Mouse (Mus musculus) midbrain, embryonic 12.5 days (tissue): ENCODE measurements around the gene Gm28308. TPM values are rescaled to one million over a fixed set of nuclear protein-coding genes. Genes with fewer than 3 reads are reported as not detected.

Experiments
- ATAC-seq: fragments of 200-750 bp; cut with Nextera tagmentation; 2 replicates; pipeline ENCODE4 v1.8.0; 2017; ENCODE audit warnings: low read depth, moderate TSS enrichment, moderate library complexity; ENCODE audit not compliant: low FRiP score
- H3K27ac ChIP-seq: fragments of 300-500 bp; sonication (generic); replicated peaks from 2 replicates; pipeline ENCODE4 v1.5.1; 2016; ENCODE audit warnings: mild to moderate bottlenecking
- H3K27me3 ChIP-seq: fragments of 300-500 bp; sonication (generic); 2 replicates; pipeline ENCODE4 v1.6.1; 2016; ENCODE audit warnings: mild to moderate bottlenecking
- H3K36me3 ChIP-seq: fragments of 300-500 bp; sonication (generic); 2 replicates; pipeline ENCODE4 v1.6.1; 2016
- H3K4me1 ChIP-seq: fragments of 300-500 bp; sonication (generic); 2 replicates; pipeline ENCODE4 v1.6.1; 2016
- H3K4me2 ChIP-seq: fragments of 300-500 bp; sonication (generic); replicated peaks from 2 replicates; pipeline ENCODE4 v1.6.1; 2016; ENCODE audit warnings: mild to moderate bottlenecking, moderate library complexity
- H3K4me3 ChIP-seq: fragments of 300-500 bp; sonication (generic); 2 replicates; pipeline ENCODE4 v1.5.1; 2016; ENCODE audit warnings: mild to moderate bottlenecking
- H3K9ac ChIP-seq: fragments of 300-500 bp; sonication (generic); replicated peaks from 2 replicates; pipeline ENCODE4 v1.6.1; 2016; ENCODE audit warnings: mild to moderate bottlenecking, moderate library complexity
- H3K9me3 ChIP-seq: fragments of 300-500 bp; sonication (generic); 2 replicates; pipeline ENCODE4 v1.6.1; 2016; ENCODE audit warnings: mild to moderate bottlenecking
- WGBS: fragments of 180-500 bp; shearing (Covaris S2); methylation state at CpG from one replicate; pipeline ENCODE4 v1.1.7; 2016; 5-methylcytosine and 5-hydroxymethylcytosine counted together
- microRNA counts: library from miRNA; unstranded; fragments of <30 nt; microRNA quantifications from one replicate; lab custom pipeline; 2017
- microRNA-seq: library from miRNA; unstranded; fragments of <30 nt; microRNA quantifications from one replicate; pipeline ENCODE4, GENCODE M21; 2017
- polyA plus RNA-seq: library from polyadenylated mRNA; unstranded; fragments of >200 nt; fragmentation: Nextera tagmentation; extraction: Ambion mirVana; gene quantifications from 2 replicates; pipeline ENCODE4 v1.2.1, GENCODE M21; 2016

Gm28308 gene
- polyA plus RNA-seq, 1 experiment from 2014 or later = not detected

DNA sequence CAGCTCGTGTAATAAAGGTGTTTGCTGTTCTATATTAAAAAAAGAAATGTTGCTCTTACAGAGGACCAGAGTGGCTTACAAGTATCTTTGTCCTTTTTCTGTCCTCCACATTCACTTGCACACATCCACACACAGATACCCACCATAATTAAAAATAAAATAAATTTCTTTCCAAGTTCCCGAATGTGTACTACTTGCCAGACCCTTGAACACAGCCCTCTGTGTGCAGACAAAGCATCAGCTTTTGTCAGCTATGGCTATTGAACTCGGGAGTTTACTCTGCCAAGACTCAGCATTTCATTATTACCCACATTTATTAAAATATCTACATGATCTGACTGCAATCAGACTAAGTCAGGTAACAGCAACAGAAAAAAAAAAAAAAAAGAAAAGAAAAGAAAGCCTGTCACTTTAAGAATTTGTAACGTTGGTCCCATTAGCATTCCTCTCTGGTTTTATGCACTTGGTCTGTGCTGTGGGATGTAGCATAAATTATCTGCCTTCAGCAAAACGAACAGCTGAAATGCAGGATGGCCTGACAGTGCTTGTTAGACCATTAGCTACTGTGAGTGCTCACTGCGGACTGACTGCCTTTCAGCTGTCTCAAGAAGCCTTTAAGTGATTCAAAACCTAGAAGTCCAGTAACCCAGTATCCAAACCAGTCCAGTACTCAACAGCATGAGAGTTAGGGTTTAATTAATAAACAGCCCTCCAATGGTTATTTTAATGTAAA, 94.1 kb downstream of the Gm28308 start:
- Histone ChIP-seq H3K4me3 (no peak overlapping the region), H3K36me3 (no peaks in the 10 kb centered on the region), H3K4me1 (peaks cover 16% of the 10 kb centered on the region), H3K9me3 (no peaks in the 10 kb centered on the region), H3K4me2 (no peak overlapping the region), H3K27me3 (peaks cover 13% of the 10 kb centered on the region; the same call in 1 of the 2 replicates), H3K9ac (no peak overlapping the region), H3K27ac (peak overlapping the region; percentile 64)
- peak; percentile 79 for ATAC-seq
- 22% methylated on average over 6 of the region's 6 CpGs for WGBS

DNA sequence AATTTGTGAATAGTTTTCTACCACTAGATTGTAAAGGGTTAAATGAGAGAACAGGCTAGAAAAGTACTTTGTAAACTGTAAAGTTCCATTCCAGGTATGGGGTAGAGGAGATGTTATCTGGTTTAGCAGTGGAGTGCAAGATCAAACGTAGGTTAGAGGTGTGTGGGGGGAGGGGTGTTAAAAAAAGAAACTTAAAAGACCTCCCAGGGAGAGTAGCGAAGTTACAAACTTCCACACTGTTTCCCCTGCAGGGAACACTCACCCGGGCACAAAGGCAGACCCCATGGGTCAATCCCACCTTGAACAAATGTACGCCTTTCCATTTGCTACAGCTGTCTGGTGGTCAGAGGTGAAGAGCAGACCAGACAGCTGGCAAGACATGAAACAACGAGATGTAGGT, 97.2 kb downstream of the Gm28308 start:
- Histone ChIP-seq H3K4me1 (peaks cover 16% of the 10 kb centered on the region), H3K27ac (no peak overlapping the region), H3K4me3 (no peak overlapping the region), H3K36me3 (no peaks in the 10 kb centered on the region), H3K9me3 (no peaks in the 10 kb centered on the region), H3K4me2 (no peak overlapping the region), H3K9ac (no peak overlapping the region), H3K27me3 (peaks cover 13% of the 10 kb centered on the region; the same call in 1 of the 2 replicates)
- no peak for ATAC-seq
- WGBS = 16% methylated on average over 5 of the region's 5 CpGs

MicroRNAs within 50 kb of the gene (microRNA counts, 519-probe panel; counts per million panel counts)
- microRNA mmu-miR-196b (lab: Ali Mortazavi, UCI) = not detected

Small RNAs within 50 kb of the gene (microRNA-seq; reads per million reads assigned to microRNA genes)
- 41.8 reads per million, percentile 42 among the genes with 10 or more reads in this experiment for gene Mir196b

Other genes starting within 250 kb of the Gm28308 start
- gene Skap2, start 200.8 kb downstream of the Gm28308 start, polyA plus RNA-seq = 6.8 and 7.9 TPM in 2 replicates
- gene Hoxa1, start 55.0 kb downstream of the Gm28308 start, polyA plus RNA-seq = 0.48 and 0.83 TPM in 2 replicates
- 0.13 TPM in 1 of 2 replicates, not detected in the other for gene Hoxa2, start 48.5 kb downstream of the Gm28308 start, polyA plus RNA-seq
- not detected in 2 replicates for gene 5730596B20Rik, start 35.8 kb downstream of the Gm28308 start, polyA plus RNA-seq
- gene Hoxa4, start 21.6 kb downstream of the Gm28308 start, polyA plus RNA-seq = not detected in 2 replicates
- gene Hoxa5, start 8.8 kb downstream of the Gm28308 start, polyA plus RNA-seq = not detected in 2 replicates
- gene Hoxa6, start 4.6 kb downstream of the Gm28308 start, polyA plus RNA-seq = not detected in 2 replicates
- gene Hoxa3, start within 50 bp of the Gm28308 start, polyA plus RNA-seq = 0.09 TPM in 1 of 2 replicates, not detected in the other
- gene Hoxa7, start 8.5 kb upstream of the Gm28308 start, polyA plus RNA-seq = not detected in 2 replicates
- gene Hoxa9, start 17.8 kb upstream of the Gm28308 start, polyA plus RNA-seq = not detected in 2 replicates
- not detected in 2 replicates for gene Hoxa10, start 27.5 kb upstream of the Gm28308 start, polyA plus RNA-seq
- gene Hoxa11, start 32.5 kb upstream of the Gm28308 start, polyA plus RNA-seq = not detected in 2 replicates
- gene Hoxa13, start 47.5 kb upstream of the Gm28308 start, polyA plus RNA-seq = not detected in 2 replicates
- 0.81 and 0.82 TPM in 2 replicates for gene Evx1, start 100.2 kb upstream of the Gm28308 start, polyA plus RNA-seq